Mouse (Mus musculus) adrenal gland, adult (tissue): ENCODE measurements around the gene Paqr4.

Experiments used
- DNase-seq, 2 experiments: peaks; one replicate each; pipeline ENCODE4 v3.0.0; 2022 to 2023; ENCODE audit warnings: low spot score in 1 of 2; ENCODE audit not compliant: inconsistent age in 2 of 2

Gene Paqr4

GRCm38 (mm10) chr17:23726758-23727142 is 13.9 kb downstream of the Paqr4 start:
- peak; percentile 85 to 88 for DNase-seq

GRCm38 (mm10) chr17:23725999-23726757 is 14.5 kb downstream of the Paqr4 start, which contains the start of gene Pkmyt1:
Pkmyt1 (plus strand) TSS chr17:23726336.
- DNase-seq, result peak; percentile 97 to 99

DNA sequence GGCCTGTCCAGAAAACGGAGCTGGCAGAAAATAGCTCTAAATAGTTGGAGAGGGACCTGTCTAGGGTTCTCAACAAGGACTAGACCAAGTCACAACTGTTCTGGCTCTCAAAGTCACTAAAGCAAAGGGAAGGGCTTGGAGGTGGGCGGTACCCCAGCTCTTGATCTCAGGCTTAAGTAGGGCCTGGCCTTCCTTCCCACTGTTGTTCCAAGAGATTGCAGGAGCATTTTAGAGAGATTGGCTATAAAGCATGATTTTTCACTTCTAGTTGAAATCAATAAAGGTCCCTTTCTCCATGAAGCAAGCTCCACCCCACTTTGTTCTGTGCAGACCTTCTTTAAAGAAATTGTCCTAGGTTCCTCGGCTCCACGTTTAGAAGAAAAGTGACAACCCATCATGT is 15.2 kb downstream of the Paqr4 start:
- no peak for DNase-seq

- peak; percentile 61 to 83 for DNase-seq
Observed at GRCm38 (mm10) chr17:23722376-23723125, 18.1 kb downstream of the Paqr4 start, which contains the start of gene 1520401A03Rik. 1520401A03Rik (minus strand) TSS chr17:23722783.

- peak; percentile 84 to 88 for DNase-seq
Observed at GRCm38 (mm10) chr17:23721886-23722285, 18.8 kb downstream of the Paqr4 start.

DNA sequence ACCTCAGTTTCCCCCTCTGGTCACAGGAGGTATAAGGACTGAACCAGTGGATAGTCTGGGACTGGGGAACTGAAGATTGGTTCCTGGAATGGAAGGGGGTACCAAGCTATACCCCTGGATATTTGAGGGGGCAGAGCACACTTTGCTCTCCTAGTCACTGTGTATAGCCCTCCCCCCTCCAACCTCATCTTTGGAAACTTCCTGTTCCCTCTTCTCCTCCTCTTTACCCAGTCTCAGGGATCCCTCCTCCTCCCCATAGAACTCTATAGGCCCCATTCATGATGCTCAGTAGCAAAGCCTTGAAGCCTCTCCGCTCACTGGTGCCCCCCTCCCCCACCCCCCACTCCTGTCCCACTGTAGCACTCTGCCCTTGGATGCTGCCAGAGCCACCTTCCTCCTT is 21.2 kb downstream of the Paqr4 start:
- no peak for DNase-seq

- no peak for DNase-seq
Observed at GRCm38 (mm10) chr17:23717003-23717402, 23.7 kb downstream of the Paqr4 start.

GRCm38 (mm10) chr17:23706212-23706611 is 34.5 kb downstream of the Paqr4 start:
- DNase-seq, result peak; percentile 75 to 87

GRCm38 (mm10) chr17:23705525-23706104 is 35.1 kb downstream of the Paqr4 start:
- no peak for DNase-seq

DNA sequence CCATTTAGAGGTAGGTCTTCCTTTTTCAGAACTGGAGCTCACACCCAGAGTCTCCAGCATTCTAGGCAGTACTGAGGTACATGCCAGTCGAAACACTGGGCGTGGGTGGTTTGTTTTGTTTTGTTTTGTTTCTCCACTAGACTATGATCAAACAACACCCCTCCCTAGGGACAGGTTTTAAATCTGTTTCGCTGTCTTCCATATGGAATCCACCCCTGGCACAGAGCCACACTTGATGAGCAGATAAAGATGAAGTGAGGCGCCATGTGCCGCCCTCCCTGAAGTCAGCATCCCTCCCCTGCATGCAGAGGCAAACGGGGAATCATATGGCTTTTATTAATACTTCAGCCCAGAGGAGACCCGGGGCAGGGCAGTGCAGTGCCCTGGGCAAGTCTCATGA is 35.9 kb downstream of the Paqr4 start:
- no peak for DNase-seq

DNA sequence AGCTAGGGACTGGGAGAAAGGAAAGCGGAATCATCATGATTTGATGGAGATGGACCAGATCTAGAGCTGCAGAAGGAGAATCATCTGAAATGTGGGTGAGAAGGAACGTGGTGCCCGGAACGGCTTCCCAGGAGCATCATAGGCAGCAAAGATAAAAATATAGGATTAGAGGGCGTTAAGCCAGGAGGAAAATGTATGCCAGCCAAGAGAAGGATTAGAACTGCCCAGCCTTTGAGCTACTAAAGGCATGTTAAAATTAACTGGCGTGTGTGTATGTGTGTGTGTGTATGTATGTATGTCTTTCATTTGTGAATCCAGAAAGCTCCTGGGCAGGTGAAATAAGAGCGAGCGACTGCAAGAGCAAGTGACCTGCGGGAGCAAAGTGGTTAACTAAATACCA is 37.4 kb downstream of the Paqr4 start:
- no peak for DNase-seq

DNA sequence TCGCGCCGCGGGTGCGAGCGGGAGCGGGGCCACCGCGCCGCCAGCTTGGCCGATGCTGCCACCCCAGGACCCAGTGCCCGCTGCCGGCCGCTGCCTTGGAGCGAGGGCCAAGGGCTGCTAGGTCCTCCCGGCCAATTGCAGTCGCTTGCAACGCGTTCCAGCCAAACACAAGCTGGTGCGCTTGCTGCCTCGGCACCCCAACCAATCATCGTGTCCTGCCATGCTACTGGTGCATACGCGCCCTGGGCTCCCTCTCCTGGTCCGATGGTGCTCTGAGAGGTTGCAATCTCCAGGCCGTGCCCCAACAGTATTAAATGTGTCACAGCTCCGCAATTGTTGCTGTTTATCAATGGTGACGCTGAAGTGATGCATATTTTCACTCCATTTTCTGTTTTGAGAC is 40.6 kb downstream of the Paqr4 start:
- DNase-seq, result peak; percentile 93 to 97

DNA sequence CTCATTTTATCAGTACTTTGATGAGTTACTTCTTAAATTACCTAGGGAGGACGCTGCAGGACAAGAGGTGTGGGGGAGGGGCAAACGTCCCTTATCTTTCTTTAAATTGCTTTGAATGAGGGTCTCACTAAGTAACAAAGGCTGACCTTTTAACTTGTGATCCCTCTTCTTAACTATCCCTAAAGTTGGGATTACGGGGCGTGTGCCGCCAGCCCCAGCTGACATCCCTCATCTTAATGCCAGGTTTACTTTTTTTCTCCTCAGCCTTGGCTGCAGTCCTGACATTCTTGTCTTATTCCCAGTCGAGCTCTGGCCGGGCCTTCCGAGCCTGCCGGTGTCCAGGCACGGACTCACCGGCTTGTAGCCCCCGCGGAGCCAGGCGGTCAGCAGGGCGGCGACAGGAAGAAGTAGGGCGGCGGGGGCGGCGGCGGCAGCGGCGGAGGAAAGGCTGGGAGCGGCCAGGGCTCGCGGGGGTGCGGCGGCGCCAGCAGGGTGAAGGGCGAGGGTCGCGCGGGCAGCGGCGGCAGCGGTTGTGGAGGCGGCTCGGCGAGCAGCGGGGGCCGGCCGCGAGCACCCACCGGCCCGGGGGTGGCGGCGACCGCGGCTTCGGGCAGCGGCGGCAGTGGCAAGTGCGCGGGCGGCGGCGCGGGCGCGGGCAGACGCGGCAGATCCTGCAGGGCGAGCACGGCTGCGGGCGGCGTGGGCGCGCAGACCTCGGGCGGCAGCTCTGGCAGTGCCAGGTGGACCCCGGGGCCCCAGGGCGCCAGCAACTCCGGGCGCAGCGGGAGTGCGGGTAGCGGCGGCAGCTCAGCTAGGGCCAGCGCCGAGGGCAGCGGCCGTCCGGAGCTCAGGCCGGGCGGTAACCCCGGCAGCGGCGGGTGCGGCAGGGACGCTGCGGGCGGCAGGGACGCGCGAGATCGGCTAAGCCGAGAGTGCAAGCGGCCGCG is 41.3 kb downstream of the Paqr4 start:
- peak in 1 of 2 experiments; percentile 77 for DNase-seq

- no peak for DNase-seq
Observed at GRCm38 (mm10) chr17:23695801-23696200, 44.9 kb downstream of the Paqr4 start.

- DNase-seq, result no peak
Observed at GRCm38 (mm10) chr17:23694491-23694890, 46.2 kb downstream of the Paqr4 start.
